8 mouse cellular contexts compared by ENCODE assay signal in the genomic region with DNA sequence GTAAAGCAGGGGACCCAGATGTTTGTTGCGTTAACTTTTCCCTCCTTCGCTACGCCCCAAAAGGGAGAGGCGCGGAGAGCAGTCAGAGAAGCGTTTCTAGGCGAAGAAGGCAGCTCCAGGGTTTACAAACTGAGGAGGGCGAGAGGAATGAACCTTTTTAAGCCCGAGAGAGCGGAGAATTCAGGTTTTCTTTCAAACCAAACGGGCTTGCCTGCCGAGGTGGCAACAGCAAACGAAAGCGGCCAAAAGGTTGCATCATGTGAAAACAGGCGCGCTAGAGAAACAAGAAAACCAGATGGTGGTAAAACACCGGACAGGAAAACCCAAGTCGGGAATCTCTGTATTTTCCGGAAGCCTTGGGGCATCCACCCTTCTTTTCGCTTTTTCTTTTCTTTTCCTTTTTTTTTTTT. TPM values are rescaled to one million over a fixed set of nuclear protein-coding genes. Genes with fewer than 3 reads are reported as not detected.
A peak's percentile ranks its signal among the peaks of the same experiment; 100 is the strongest.
DNase-seq lines count a peak whose midpoint lies in the region; ATAC-seq and TF ChIP-seq lines count a peak whose summit lies in the region.

No protein-coding gene starts in this region.

- H3K27me3 ChIP-seq in lung, embryonic 14.5 days (ENCODE audit: insufficient read depth, low read length), result 0 out of 2 replicates have a peak, but pooled peaks cover 2% of the 10 kb centered on the region
- H3K27me3 ChIP-seq in forebrain, embryonic 12.5 days, result peaks cover 26% of the 10 kb centered on the region
- no peaks in the 10 kb centered on the region for H3K27me3 ChIP-seq in intestine, embryonic 16.5 days (replicated peaks; ENCODE audit: control insufficient read depth, insufficient read depth, low read length)
- peaks cover 3% of the 10 kb centered on the region; the same call in 1 of the 2 replicates for H3K27me3 ChIP-seq in midbrain, embryonic 16.5 days (ENCODE audit: control insufficient read depth, insufficient read depth, low read depth, low read length)

- peaks cover 31% of the 10 kb centered on the region for H3K4me1 ChIP-seq in lung, embryonic 14.5 days (ENCODE audit: insufficient read depth)
- peaks cover 50% of the 10 kb centered on the region for H3K4me1 ChIP-seq in forebrain, embryonic 12.5 days
- peaks cover 41% of the 10 kb centered on the region for H3K4me1 ChIP-seq in intestine, embryonic 16.5 days (ENCODE audit: control insufficient read depth, insufficient read depth, low read length)
- H3K4me1 ChIP-seq in midbrain, embryonic 16.5 days (ENCODE audit: control insufficient read depth, insufficient read depth, low read length), result peaks cover 37% of the 10 kb centered on the region

- 2% methylated on average over 20 of the region's 20 CpGs for WGBS in lung, embryonic 14.5 days
- under 1% methylated on average over 19 of the region's 20 CpGs for WGBS in forebrain, embryonic 12.5 days
- WGBS in intestine, embryonic 16.5 days, result under 1% methylated on average over 20 of the region's 20 CpGs
- WGBS in midbrain, embryonic 16.5 days, result under 1% methylated on average over 20 of the region's 20 CpGs

- H3K9me3 ChIP-seq in lung, embryonic 14.5 days (ENCODE audit: low read depth, low read length), result no peaks in the 10 kb centered on the region
- no peaks in the 10 kb centered on the region for H3K9me3 ChIP-seq in forebrain, embryonic 12.5 days
- no peaks in the 10 kb centered on the region for H3K9me3 ChIP-seq in intestine, embryonic 16.5 days (ENCODE audit: control insufficient read depth, low read length)
- no peaks in the 10 kb centered on the region for H3K9me3 ChIP-seq in midbrain, embryonic 16.5 days (replicated peaks; ENCODE audit: control insufficient read depth, low read length, poor library complexity, severe bottlenecking)

- DNase-seq in lung, embryonic 14.5 days, result peak; percentile 67
- DNase-seq in lung, postnatal 10 days, result no peak
- peak; percentile 64 for DNase-seq in adrenal gland, postnatal 14 days
- no peak for DNase-seq in urinary bladder, postnatal 4 days (ENCODE audit: low spot score in 2 of 2)
- no peak for DNase-seq in yolk sac, embryonic 10.5 days (ENCODE audit: low spot score)

- peak overlapping the region; percentile 90 for H3K4me3 ChIP-seq in lung, embryonic 14.5 days (ENCODE audit: low read depth, low read length)
- peak overlapping the region; percentile 93 for H3K4me3 ChIP-seq in forebrain, embryonic 12.5 days (replicated peaks)
- H3K4me3 ChIP-seq in intestine, embryonic 16.5 days (ENCODE audit: low read length), result peak overlapping the region; percentile 62
- peak overlapping the region; percentile 91 for H3K4me3 ChIP-seq in midbrain, embryonic 16.5 days (ENCODE audit: low read depth, low read length)

- peak overlapping the region; percentile 96 for H3K27ac ChIP-seq in lung, embryonic 14.5 days (ENCODE audit: low read depth)
- H3K27ac ChIP-seq in forebrain, embryonic 12.5 days, result 0 out of 2 replicates have a peak overlapping the region, but pooled peaks have one; percentile 97
- H3K27ac ChIP-seq in intestine, embryonic 16.5 days (ENCODE audit: low read length), result peak overlapping the region; percentile 97
- H3K27ac ChIP-seq in midbrain, embryonic 16.5 days (ENCODE audit: low read length), result no peak overlapping the region; the same call in 1 of the 2 replicates

- no peaks in the 10 kb centered on the region for H3K36me3 ChIP-seq in lung, embryonic 14.5 days (ENCODE audit: insufficient read depth)
- H3K36me3 ChIP-seq in forebrain, embryonic 12.5 days (replicated peaks), result 0 out of 2 replicates have a peak, but pooled peaks cover 9% of the 10 kb centered on the region
- no peaks in the 10 kb centered on the region for H3K36me3 ChIP-seq in intestine, embryonic 16.5 days (ENCODE audit: control insufficient read depth, insufficient read depth, low read length)
- no peaks in the 10 kb centered on the region for H3K36me3 ChIP-seq in midbrain, embryonic 16.5 days (ENCODE audit: control insufficient read depth, insufficient read depth, low read length)

- peak overlapping the region; percentile 94 for H3K9ac ChIP-seq in lung, embryonic 14.5 days
- peak overlapping the region; percentile 93 for H3K9ac ChIP-seq in forebrain, embryonic 12.5 days
- H3K9ac ChIP-seq in intestine, embryonic 16.5 days (ENCODE audit: low read depth, low read length), result peak overlapping the region; percentile 92
- H3K9ac ChIP-seq in midbrain, embryonic 16.5 days (ENCODE audit: low read depth, low read length), result peak overlapping the region; percentile 84

- ATAC-seq in lung, embryonic 14.5 days (ENCODE audit: insufficient read depth), result no peak
- no peak for ATAC-seq in forebrain, embryonic 12.5 days (ENCODE audit: low FRiP score)
- no peak for ATAC-seq in intestine, embryonic 16.5 days
- no peak for ATAC-seq in midbrain, embryonic 16.5 days

- H3K4me2 ChIP-seq in lung, embryonic 14.5 days, result peak overlapping the region; percentile 87
- peak overlapping the region; percentile 86 for H3K4me2 ChIP-seq in forebrain, embryonic 12.5 days
- peak overlapping the region; percentile 65 for H3K4me2 ChIP-seq in intestine, embryonic 16.5 days (ENCODE audit: low read depth, low read length)
- H3K4me2 ChIP-seq in midbrain, embryonic 16.5 days (ENCODE audit: low read length), result peak overlapping the region; percentile 92

- no peak for TF ChIP-seq CTCF in lung, embryonic 14.5 days (IDR thresholded peaks at IDR 0.05; ENCODE audit: low read depth)

RNA-seq across cellular contexts. Expression of gene Clic4, which starts 1.2 kb away (rescaled TPM):
- 128 and 133 TPM in 2 replicates for polyA plus RNA-seq in lung, embryonic 14.5 days (2014; fragmentation: Nextera tagmentation; extraction: Ambion mirVana)
- 95.7 and 116 TPM in 2 replicates for total RNA-seq in adrenal gland, postnatal 14 days (2021)
- 205 and 221 TPM in 2 replicates for polyA plus RNA-seq in forebrain, embryonic 12.5 days (2016; fragmentation: Nextera tagmentation; extraction: Ambion mirVana)
- 107 and 109 TPM in 2 replicates for polyA plus RNA-seq in intestine, embryonic 16.5 days (2015; fragmentation: Nextera tagmentation; extraction: Ambion mirVana)
- polyA plus RNA-seq in midbrain, embryonic 16.5 days (2015; fragmentation: Nextera tagmentation; extraction: Ambion mirVana), result 49.2 and 55.6 TPM in 2 replicates

Comparison
In these comparisons a context has a peak if more than half of its experiments do, and no peak if none do; other contexts are left out.
1. DNase-seq: peak in lung, embryonic 14.5 days (single experiment) and adrenal gland, postnatal 14 days (single experiment); none in lung, postnatal 10 days (single experiment), urinary bladder, postnatal 4 days (0 of 2) and yolk sac, embryonic 10.5 days (single experiment).
2. Peak in every context shown above with its lines, with median percentiles within 50 percentile points of each other: H3K4me2 ChIP-seq, H3K4me3 ChIP-seq and H3K9ac ChIP-seq.